Mouse (Mus musculus) right cerebral cortex, postnatal 4 days (tissue): ENCODE results near the gene Ccl11.

Experiments
- DNase-seq: peaks from one replicate; pipeline ENCODE4 v3.0.0-alpha.2; 2022

Ccl11 gene

GRCm38 (mm10) chr11:82062226-82062625 lies 4.6 kb downstream of the Ccl11 start:
- DNase-seq, result no peak

- DNase-seq, result no peak
These were observed 5.8 kb downstream of the Ccl11 start for GRCm38 (mm10) chr11:82063454-82063853.

- DNase-seq, result no peak
These were observed 9.4 kb downstream of the Ccl11 start for GRCm38 (mm10) chr11:82066953-82067571.

DNA sequence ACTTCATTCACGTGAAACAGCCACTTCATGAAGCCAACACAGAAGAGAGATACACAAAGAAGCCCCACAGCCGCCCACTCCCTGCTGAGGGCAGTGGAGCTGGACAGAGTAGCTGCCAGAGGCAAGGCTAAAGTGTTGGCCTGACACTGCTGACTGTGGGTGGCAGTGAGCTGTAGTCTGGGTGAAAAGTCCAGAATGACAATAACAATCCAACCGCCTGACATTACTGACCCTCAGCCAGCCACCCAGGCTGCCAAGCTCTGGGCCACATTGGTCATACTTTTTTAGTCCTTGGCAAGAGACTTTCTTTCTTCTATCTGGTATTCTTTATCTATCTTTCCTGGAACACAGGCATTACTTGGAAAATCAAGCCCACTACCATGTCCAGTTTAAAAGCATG lies 13.5 kb downstream of the Ccl11 start:
- DNase-seq, result no peak

GRCm38 (mm10) chr11:82072374-82072773 lies 14.8 kb downstream of the Ccl11 start:
- DNase-seq, result no peak

DNA sequence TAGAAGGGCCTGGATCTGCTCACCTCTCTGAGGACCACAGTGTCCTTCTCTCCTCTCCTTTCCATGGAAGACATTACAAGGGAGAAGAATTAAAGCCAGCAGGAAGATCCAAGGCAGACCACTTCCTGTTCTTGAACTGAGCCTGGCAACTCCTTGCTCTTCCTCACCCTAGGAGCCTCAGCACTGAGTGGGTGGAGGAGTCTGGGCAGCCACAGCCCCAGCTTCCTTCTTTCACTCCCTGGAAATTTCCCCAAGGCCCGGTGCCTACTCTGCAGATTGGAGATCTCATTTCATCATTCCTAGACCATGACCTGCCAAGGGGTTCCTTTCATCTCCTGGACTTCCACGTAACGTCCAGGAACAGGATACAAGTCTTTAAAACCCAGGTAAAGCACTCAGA lies 15.4 kb downstream of the Ccl11 start:
- no peak for DNase-seq

- no peak for DNase-seq
These were observed 16.1 kb downstream of the Ccl11 start for GRCm38 (mm10) chr11:82073686-82074085.

DNA sequence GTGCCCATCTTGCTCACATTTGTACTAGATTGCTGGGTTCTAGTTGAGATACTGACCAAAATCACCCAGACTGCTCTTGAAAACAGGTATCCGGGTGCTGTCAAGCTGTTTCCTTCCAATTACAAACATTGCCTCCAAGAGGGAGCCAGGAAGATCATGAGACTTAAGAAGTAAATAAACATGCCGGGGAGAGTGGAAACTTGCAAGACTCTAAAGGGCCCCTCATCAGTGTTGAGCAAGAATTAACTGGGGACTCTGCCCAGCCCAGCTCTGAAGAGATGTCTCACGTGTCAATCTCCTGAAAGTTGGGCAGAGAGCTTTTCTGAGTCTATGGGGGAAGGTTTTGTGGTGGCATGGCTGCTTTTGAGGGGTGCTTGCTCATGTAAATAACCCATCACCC lies 19.4 kb downstream of the Ccl11 start:
- no peak for DNase-seq

GRCm38 (mm10) chr11:82078136-82078730 lies 20.6 kb downstream of the Ccl11 start:
- no peak for DNase-seq

GRCm38 (mm10) chr11:82080865-82081264 lies 23.2 kb downstream of the Ccl11 start:
- no peak for DNase-seq

- DNase-seq, result no peak
These were observed 26.7 kb downstream of the Ccl11 start for GRCm38 (mm10) chr11:82084360-82084759.

DNA sequence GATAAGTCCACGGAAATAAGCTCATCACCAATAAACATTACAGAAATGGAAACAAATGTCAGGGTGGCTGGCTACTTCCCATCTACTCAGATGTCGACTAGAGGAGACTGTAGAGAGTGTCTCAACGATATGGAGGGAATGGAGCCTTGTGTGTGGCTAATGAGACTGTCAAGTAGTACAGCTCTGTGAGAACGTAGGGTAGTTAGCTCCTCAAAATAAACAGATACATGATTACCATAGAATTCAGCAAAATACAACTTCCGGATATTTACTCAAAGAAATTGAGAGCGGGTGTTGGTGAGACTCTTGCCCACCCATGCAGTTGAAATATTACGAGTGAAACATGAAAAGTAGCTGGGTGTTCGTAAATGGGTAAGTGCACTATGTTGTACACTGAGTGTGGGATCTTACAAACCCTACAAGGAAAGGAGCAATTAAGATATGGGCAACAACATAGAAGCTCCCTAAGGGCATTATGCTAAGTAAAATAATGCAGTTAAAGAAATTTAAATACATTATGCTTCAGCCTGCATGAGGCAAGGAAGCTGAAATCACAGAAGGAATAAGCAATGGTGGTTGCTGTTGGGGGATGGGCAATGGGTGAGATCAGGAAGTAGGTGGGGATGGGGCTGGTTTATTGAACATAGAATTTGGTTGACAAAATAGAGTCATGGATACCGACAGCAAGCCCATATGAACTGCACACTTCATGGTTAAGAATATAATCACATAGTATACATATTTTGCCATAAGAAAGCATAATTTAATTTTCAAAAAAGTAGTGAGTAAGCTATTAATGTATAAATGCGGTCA lies 42.1 kb downstream of the Ccl11 start:
- DNase-seq, result no peak

DNA sequence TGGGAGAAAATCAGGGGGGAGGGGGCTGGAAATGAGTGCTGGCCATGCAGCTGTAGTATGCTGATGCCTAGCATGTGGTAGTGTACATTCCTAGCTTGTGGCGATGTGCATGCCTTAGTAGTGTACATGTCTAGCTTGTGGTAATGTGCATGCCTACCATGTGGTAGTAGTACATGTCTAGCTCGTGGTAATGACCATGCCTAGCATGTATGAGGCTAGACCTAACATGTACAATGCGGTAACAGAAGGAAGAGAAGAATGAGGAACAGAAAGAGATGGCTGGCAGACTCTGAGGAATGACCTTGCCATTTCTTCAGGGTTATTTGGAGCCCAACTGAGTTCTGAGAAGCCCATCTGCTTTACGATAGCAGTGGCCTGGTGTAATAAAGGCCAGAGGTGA lies 43.5 kb downstream of the Ccl11 start:
- no peak for DNase-seq

DNA sequence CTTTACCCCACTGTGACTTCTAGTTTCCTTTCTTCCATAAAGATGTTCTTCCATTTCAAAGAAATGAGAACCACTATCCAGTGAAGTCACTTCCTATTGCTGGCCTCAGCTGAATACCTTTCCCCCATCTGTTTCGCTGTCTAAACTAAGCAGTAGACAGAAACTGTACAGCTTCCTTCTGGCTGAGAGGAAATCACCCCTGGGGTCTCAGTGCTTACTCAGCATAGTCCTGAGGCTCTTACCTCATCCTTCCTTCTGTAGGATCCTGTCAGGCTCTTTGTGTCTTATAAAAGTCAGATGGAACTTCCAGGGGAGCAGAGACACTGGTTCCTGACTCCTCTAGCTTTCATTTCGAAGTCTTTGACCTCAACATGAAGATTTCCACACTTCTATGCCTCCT lies 43.9 kb downstream of the Ccl11 start, which contains the start of gene Ccl12:
TSS of gene Ccl12 (plus strand) at position 317 of the 400 bp plus-strand sequence.
- no peak for DNase-seq

DNA sequence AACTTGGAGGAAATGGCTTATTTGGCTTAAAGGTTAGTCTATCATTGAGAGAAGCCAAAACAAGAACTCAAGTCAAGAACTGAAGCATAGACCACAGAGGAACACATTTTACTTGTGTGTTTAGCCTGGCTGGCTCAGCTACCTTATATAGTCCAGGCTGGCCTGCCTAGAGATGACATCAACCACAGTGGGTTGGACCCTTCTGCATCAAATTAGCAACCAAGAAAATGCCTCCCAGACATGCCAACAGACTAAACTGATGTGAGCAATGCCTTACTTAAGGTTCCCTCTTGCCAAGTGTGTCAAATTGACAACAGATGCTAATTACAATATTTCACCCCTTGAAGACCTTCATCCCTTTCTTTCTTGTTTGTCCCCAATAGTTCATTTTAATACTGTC lies 52.0 kb downstream of the Ccl11 start:
- DNase-seq, result no peak

- DNase-seq, result no peak
These were observed 53.0 kb downstream of the Ccl11 start for GRCm38 (mm10) chr11:82110372-82111248.
